Comparison of ENCODE assay signal across 8 mouse cellular contexts in the genomic region with DNA sequence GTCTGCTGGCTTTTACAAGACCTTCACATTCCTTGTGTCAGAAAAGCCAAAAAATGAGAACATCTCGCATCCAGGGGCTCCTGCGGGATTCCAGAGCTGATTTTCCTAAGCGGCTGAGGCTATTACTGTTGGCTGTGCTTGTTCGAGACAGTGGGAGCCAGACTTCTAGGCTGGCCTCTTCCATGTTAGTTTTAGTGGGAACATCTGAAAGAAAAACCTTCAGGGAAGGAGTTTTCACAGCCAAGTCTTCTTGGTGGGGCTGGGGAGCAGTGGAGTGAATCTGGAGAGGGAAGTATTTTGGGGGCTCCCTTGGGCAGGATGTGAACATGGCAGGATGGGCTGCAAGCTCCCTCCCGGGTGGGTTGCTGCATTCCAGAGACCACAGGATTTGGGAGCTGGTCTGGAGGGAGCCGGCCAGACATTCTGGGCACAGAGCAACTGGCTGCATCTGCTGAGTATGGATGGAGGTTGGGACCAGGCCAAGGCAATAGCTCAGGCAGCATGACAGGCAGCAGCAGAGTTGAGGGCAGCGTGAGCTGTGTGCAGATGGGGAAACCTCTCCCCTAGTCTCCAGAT. TPM values are rescaled to one million over a fixed set of nuclear protein-coding genes. Genes with fewer than 3 reads are reported as not detected.
DNase-seq lines count a peak whose midpoint lies in the region; ATAC-seq and TF ChIP-seq lines count a peak whose summit lies in the region.

No protein-coding gene starts in this region.

- no peak overlapping the region for H3K9ac ChIP-seq in liver, embryonic 11.5 days (ENCODE audit: low read depth, low read length)
- H3K9ac ChIP-seq in heart, adult 2 months (ENCODE audit: low read depth, low read length) = no peak overlapping the region
- no peak overlapping the region for H3K9ac ChIP-seq in stomach, embryonic 15.5 days
- H3K9ac ChIP-seq in midbrain, embryonic 11.5 days (ENCODE audit: low read length) = no peak overlapping the region

- DNase-seq in liver = peak; percentile 22
- no peak for DNase-seq in liver, embryonic 11.5 days (ENCODE audit: low spot score)
- DNase-seq in brain, embryonic 14.5 days (ENCODE audit: low read depth) = peak; percentile 29
- DNase-seq in heart, adult 2 months = peak; percentile 62 to 71
- peak; percentile 73 for DNase-seq in layer of hippocampus, adult 9-11 months
- DNase-seq in retina, postnatal 1 day = no peak
- no peak for DNase-seq in midbrain, embryonic 11.5 days (ENCODE audit: low spot score, missing footprints)

- TF ChIP-seq CTCF in brain, embryonic 14.5 days (IDR thresholded peaks at IDR 0.05; ENCODE audit: borderline replicate concordance, extremely low read depth, insufficient read depth, insufficient read length) = no peak
- no peak for TF ChIP-seq CTCF in heart, adult 2 months (IDR thresholded peaks at IDR 0.05)

- TF ChIP-seq EP300 in heart, adult 2 months (IDR thresholded peaks at IDR 0.05; ENCODE audit: insufficient read depth, low read depth, low read length) = no peak

- H3K4me2 ChIP-seq in liver, embryonic 11.5 days = no peak overlapping the region
- no peak overlapping the region for H3K4me2 ChIP-seq in stomach, embryonic 15.5 days
- H3K4me2 ChIP-seq in midbrain, embryonic 11.5 days = no peak overlapping the region

- no peak overlapping the region for H3K4me3 ChIP-seq in liver, embryonic 11.5 days (ENCODE audit: low read depth, low read length)
- no peak overlapping the region for H3K4me3 ChIP-seq in heart, adult 2 months
- H3K4me3 ChIP-seq in stomach, embryonic 15.5 days (replicated peaks) = no peak overlapping the region
- no peak overlapping the region for H3K4me3 ChIP-seq in midbrain, embryonic 11.5 days (ENCODE audit: low read depth, low read length)

- H3K79me2 ChIP-seq in heart, adult 2 months (replicated peaks; ENCODE audit: control insufficient read depth, insufficient read depth, low read length) = no peaks in the 10 kb centered on the region

- H3K27me3 ChIP-seq in liver, embryonic 11.5 days (replicated peaks; ENCODE audit: control insufficient read depth, insufficient read depth, low read length) = no peaks in the 10 kb centered on the region
- H3K27me3 ChIP-seq in heart, adult 2 months (ENCODE audit: control insufficient read depth, insufficient read depth, low read length) = no peaks in the 10 kb centered on the region
- H3K27me3 ChIP-seq in stomach, embryonic 15.5 days (replicated peaks) = no peaks in the 10 kb centered on the region
- H3K27me3 ChIP-seq in midbrain, embryonic 11.5 days (ENCODE audit: control insufficient read depth, insufficient read depth, low read length) = no peaks in the 10 kb centered on the region

- intact Hi-C loops in heart, adult 2 months (cut with DNase I) = no loop called here

- TF ChIP-seq POLR2A in brain, embryonic 14.5 days (IDR thresholded peaks at IDR 0.05; ENCODE audit: borderline replicate concordance, extremely low read depth, insufficient read depth, insufficient read length, poor library complexity, severe bottlenecking) = no peak
- no peak for TF ChIP-seq POLR2A in heart, adult 2 months (IDR thresholded peaks at IDR 0.05; ENCODE audit: insufficient read depth, low read depth, low read length)

- no peaks in the 10 kb centered on the region for H3K36me3 ChIP-seq in liver, embryonic 11.5 days (ENCODE audit: control insufficient read depth, insufficient read depth, low read length)
- H3K36me3 ChIP-seq in heart, adult 2 months (ENCODE audit: control insufficient read depth, insufficient read depth, low read length) = no peaks in the 10 kb centered on the region
- no peaks in the 10 kb centered on the region for H3K36me3 ChIP-seq in stomach, embryonic 15.5 days
- no peaks in the 10 kb centered on the region for H3K36me3 ChIP-seq in midbrain, embryonic 11.5 days (ENCODE audit: control insufficient read depth, insufficient read depth, low read length)

- ATAC-seq in liver, embryonic 11.5 days (replicated peaks; ENCODE audit: low FRiP score) = no peak
- ATAC-seq in stomach, embryonic 15.5 days (ENCODE audit: insufficient read depth, low FRiP score, low read depth) = peak; percentile 64
- no peak for ATAC-seq in midbrain, embryonic 11.5 days (ENCODE audit: low FRiP score)

- H3K9me3 ChIP-seq in liver, embryonic 11.5 days (ENCODE audit: control insufficient read depth, low read length) = no peaks in the 10 kb centered on the region
- no peaks in the 10 kb centered on the region for H3K9me3 ChIP-seq in stomach, embryonic 15.5 days
- no peaks in the 10 kb centered on the region for H3K9me3 ChIP-seq in midbrain, embryonic 11.5 days (ENCODE audit: control insufficient read depth, low read length)

- WGBS in liver, embryonic 11.5 days = 52% methylated on average over 7 of the region's 7 CpGs
- WGBS in heart, adult 2 months = 50% methylated on average over 7 of the region's 7 CpGs
- 20% methylated on average over 7 of the region's 7 CpGs for WGBS in stomach, embryonic 15.5 days
- WGBS in midbrain, embryonic 11.5 days = 75% methylated on average over 7 of the region's 7 CpGs

- no peaks in the 10 kb centered on the region; the same call in 1 of the 2 replicates for H3K4me1 ChIP-seq in liver, embryonic 11.5 days (replicated peaks; ENCODE audit: control insufficient read depth, insufficient read depth, low read length)
- peaks cover 13% of the 10 kb centered on the region for H3K4me1 ChIP-seq in heart, adult 2 months (ENCODE audit: control insufficient read depth, insufficient read depth, low read length)
- H3K4me1 ChIP-seq in stomach, embryonic 15.5 days = peaks cover 4% of the 10 kb centered on the region; the same call in 1 of the 2 replicates
- H3K4me1 ChIP-seq in midbrain, embryonic 11.5 days (ENCODE audit: control insufficient read depth, insufficient read depth, low read length) = no peaks in the 10 kb centered on the region; the same call in 1 of the 2 replicates

- H3K27ac ChIP-seq in liver, embryonic 11.5 days (ENCODE audit: low read depth, low read length) = no peak overlapping the region
- H3K27ac ChIP-seq in heart, adult 2 months = peak overlapping the region; percentile 52
- H3K27ac ChIP-seq in stomach, embryonic 15.5 days = peak overlapping the region; percentile 82
- H3K27ac ChIP-seq in midbrain, embryonic 11.5 days (ENCODE audit: low read depth, low read length) = no peak overlapping the region

RNA-seq across cellular contexts. Expression of a gene that starts 4.6 kb away (rescaled TPM):
- polyA plus RNA-seq in liver, embryonic 11.5 days (2014; fragmentation: Nextera tagmentation; extraction: Ambion mirVana) = 28.7 and 32.6 TPM in 2 replicates
- polyA plus RNA-seq in brain, embryonic 14.5 days (2012; rRNA removed) = 37.5 and 45.5 TPM in 2 replicates
- total RNA-seq in heart, adult 2 months (2021) = 10 to 100 TPM; 40.7 to 44.1 TPM
- polyA plus RNA-seq in heart, adult 2 months (2012; rRNA removed) = 24.9 and 32.5 TPM in 2 replicates
- 27.9 and 28.2 TPM in 2 replicates for polyA plus RNA-seq in stomach, embryonic 15.5 days (2015; fragmentation: Nextera tagmentation; extraction: Ambion mirVana)
- polyA plus RNA-seq in midbrain, embryonic 11.5 days (2014; fragmentation: Nextera tagmentation; extraction: Ambion mirVana) = 27.4 and 29.8 TPM in 2 replicates

Comparison
In these comparisons a context has a peak if more than half of its experiments do, and no peak if none do; other contexts are left out.
1. DNase-seq: peak in liver (single experiment), brain, embryonic 14.5 days (single experiment), heart, adult 2 months (2 of 2) and layer of hippocampus, adult 9-11 months (single experiment); none in liver, embryonic 11.5 days (single experiment), retina, postnatal 1 day (single experiment) and midbrain, embryonic 11.5 days (single experiment).
2. H3K27ac ChIP-seq: peak in heart, adult 2 months (single experiment) and stomach, embryonic 15.5 days (single experiment); none in liver, embryonic 11.5 days (single experiment) and midbrain, embryonic 11.5 days (single experiment).